Mouse (Mus musculus): ENCODE data around the gene Slc26a10.

The Slc26a10 gene

GRCm38 (mm10) chr10:127185101-127185500 lies 4.7 kb upstream of the Slc26a10 start:
- CTCF ChIA-PET, result interaction anchor here (0.5 kb wide), 1 partner anchor 15 kb away, joined by 3 read pairs; no protein-coding TSS in a partner anchor

- CTCF ChIA-PET, result interaction anchor here (0.7 kb wide), 1 partner anchor 1228 kb away, joined by 3 read pairs; the partner anchor contains the start of genes Nabp2 and Rnf41
These were observed 3.3 kb upstream of the Slc26a10 start for GRCm38 (mm10) chr10:127183759-127184158.

GRCm38 (mm10) chr10:127182624-127183023 lies 2.2 kb upstream of the Slc26a10 start:
- CTCF ChIA-PET, result no interaction called here

GRCm38 (mm10) chr10:127181566-127181965 lies 1.1 kb upstream of the Slc26a10 start:
- CTCF ChIA-PET, result no interaction called here

- CTCF ChIA-PET, result interaction anchor here (0.7 to 0.9 kb wide), 2 partner anchors 13 to 44 kb away, joined by 3 to 4 read pairs; no protein-coding TSS in a partner anchor
These were observed 226 bp upstream of the Slc26a10 start for GRCm38 (mm10) chr10:127180695-127181047.

GRCm38 (mm10) chr10:127178286-127179027 lies 2.0 kb downstream of the Slc26a10 start:
- CTCF ChIA-PET, result interaction anchor here (0.7 to 1.4 kb wide), 2 partner anchors 10 to 147 kb away, joined by 3 read pairs; no protein-coding TSS in a partner anchor

GRCm38 (mm10) chr10:127177719-127178118 lies 2.7 kb downstream of the Slc26a10 start:
- CTCF ChIA-PET, result no interaction called here

GRCm38 (mm10) chr10:127177235-127177634 lies 3.2 kb downstream of the Slc26a10 start:
- CTCF ChIA-PET, result no interaction called here

GRCm38 (mm10) chr10:127176756-127177155 lies 3.7 kb downstream of the Slc26a10 start:
- CTCF ChIA-PET, result no interaction called here

GRCm38 (mm10) chr10:127176228-127176627 lies 4.2 kb downstream of the Slc26a10 start:
- CTCF ChIA-PET, result no interaction called here

- CTCF ChIA-PET, result interaction anchor here (1.7 kb wide), 1 partner anchor 50 kb away, joined by 6 read pairs; no protein-coding TSS in a partner anchor
These were observed 6.3 kb downstream of the Slc26a10 start for GRCm38 (mm10) chr10:127174170-127174569.

GRCm38 (mm10) chr10:127173148-127174065 lies 7.0 kb downstream of the Slc26a10 start:
- CTCF ChIA-PET, result interaction anchor here (0.6 to 1.7 kb wide), 2 partner anchors 46 to 49 kb away, joined by 4 to 6 read pairs; no protein-coding TSS in a partner anchor

- CTCF ChIA-PET, result interaction anchor here (1.7 to 1.8 kb wide), 2 partner anchors 46 to 48 kb away, joined by 7 to 11 read pairs; no protein-coding TSS in a partner anchor
These were observed 8.7 kb downstream of the Slc26a10 start for GRCm38 (mm10) chr10:127171631-127172200.

- CTCF ChIA-PET, result interaction anchor here (0.6 to 1.8 kb wide), 4 partner anchors 14 to 1227 kb away, joined by 3 to 11 read pairs (median 5); no protein-coding TSS in a partner anchor
These were observed 9.6 kb downstream of the Slc26a10 start for GRCm38 (mm10) chr10:127170837-127171272.

GRCm38 (mm10) chr10:127170002-127170401 lies 10.4 kb downstream of the Slc26a10 start:
- CTCF ChIA-PET, result interaction anchor here (0.6 to 1.8 kb wide), 4 partner anchors 15 to 1227 kb away, joined by 3 to 11 read pairs (median 5); no protein-coding TSS in a partner anchor

- CTCF ChIA-PET, result interaction anchor here (1.0 kb wide), 1 partner anchor 20 kb away, joined by 4 read pairs; no protein-coding TSS in a partner anchor
These were observed 12.7 kb downstream of the Slc26a10 start for GRCm38 (mm10) chr10:127167614-127168192.

- CTCF ChIA-PET, result interaction anchor here (0.6 kb wide), 1 partner anchor 23 kb away, joined by 4 read pairs; no protein-coding TSS in a partner anchor
These were observed 13.5 kb downstream of the Slc26a10 start for GRCm38 (mm10) chr10:127166771-127167613.

- CTCF ChIA-PET, result interaction anchor here (0.6 kb wide), 2 partner anchors 23 to 63 kb away, joined by 3 to 4 read pairs; no protein-coding TSS in a partner anchor
These were observed 14.1 kb downstream of the Slc26a10 start for GRCm38 (mm10) chr10:127166404-127166715.

- CTCF ChIA-PET, result interaction anchor here (0.6 kb wide), 2 partner anchors 22 to 64 kb away, joined by 3 to 4 read pairs; no protein-coding TSS in a partner anchor
These were observed 14.6 kb downstream of the Slc26a10 start for GRCm38 (mm10) chr10:127165654-127166403.
